Mouse (Mus musculus) adrenal gland, adult 10 weeks (tissue): Measurements from ENCODE around the gene Tigit. TPM values are rescaled to one million over a fixed set of nuclear protein-coding genes. Genes with fewer than 3 reads are reported as not detected.

Experiments used
- polyA plus RNA-seq: library from polyadenylated mRNA; stranded (reverse); fragments of 350-450 nt; fragmentation: Illumina TruSeq; extraction: RNeasy Lipid Tissue Mini Kit (QIAGEN cat#74804); gene quantifications from one replicate; pipeline ENCODE4 v1.2.3, GENCODE M21; 2014; ENCODE audit warnings: low read depth, low replicate concordance

Gene Tigit
- polyA plus RNA-seq = not detected

GRCm38 (mm10) chr16:43663978-43664579 is at the start of gene Tigit:
TSS of gene Tigit (minus strand) at chr16:43664146.

Other genes with a start within 250 kb of the Tigit start
- not detected for gene Drd3, start 89.9 kb upstream of the Tigit start, polyA plus RNA-seq
- gene Ccdc191, start 225.7 kb upstream of the Tigit start, polyA plus RNA-seq = 9.2 TPM